Mouse (Mus musculus) CH12F3 (cell line): ENCODE data around the gene Srl.
"Not testable (repeated sequence)": the region's sequence is repeated elsewhere in the genome, so short reads cannot be mapped to it uniquely, and the experiment has no call there.

Experiments used
- in situ Hi-C: fragments of 300-500 bp; cut with MboI; formaldehyde crosslinking; loops from 2 replicates; pipeline ENCODE4 v1.14.3; 2020; ENCODE audit warnings: low sequenced_read_pairs

The Srl gene

GRCm38 (mm10) chr16:4555555-4555954 lies 13.9 kb upstream of the Srl start:
- in situ Hi-C loops, result no loop called here

- in situ Hi-C loops, result no loop called here
Measured at GRCm38 (mm10) chr16:4552829-4553550, 11.4 kb upstream of the Srl start.

- in situ Hi-C loops, result no loop called here
Measured at GRCm38 (mm10) chr16:4551885-4552284, 10.3 kb upstream of the Srl start.

- in situ Hi-C loops, result no loop called here
Measured at GRCm38 (mm10) chr16:4551056-4551455, 9.4 kb upstream of the Srl start.

- in situ Hi-C loops, result loop anchor here (10.0 kb wide), 2 partner anchors 54 to 244 kb away; no protein-coding TSS in a partner anchor
Measured at GRCm38 (mm10) chr16:4548953-4549688, 7.5 kb upstream of the Srl start.

GRCm38 (mm10) chr16:4547611-4548010 lies 6.0 kb upstream of the Srl start:
- in situ Hi-C loops, result loop anchor here (10.0 kb wide), 2 partner anchors 53 to 243 kb away; no protein-coding TSS in a partner anchor

- in situ Hi-C loops, result loop anchor here (10.0 kb wide), 2 partner anchors 52 to 242 kb away; no protein-coding TSS in a partner anchor
Measured at GRCm38 (mm10) chr16:4546838-4547237, 5.2 kb upstream of the Srl start.

GRCm38 (mm10) chr16:4544845-4545244 lies 3.2 kb upstream of the Srl start:
- in situ Hi-C loops, result loop anchor here (10.0 kb wide), 2 partner anchors 50 to 240 kb away; no protein-coding TSS in a partner anchor

- in situ Hi-C loops, result loop anchor here (10.0 kb wide), 2 partner anchors 48 to 238 kb away; no protein-coding TSS in a partner anchor
Measured at GRCm38 (mm10) chr16:4543266-4543665, 1.6 kb upstream of the Srl start.

- in situ Hi-C loops, result loop anchor here (10.0 kb wide), 2 partner anchors 48 to 238 kb away; no protein-coding TSS in a partner anchor
Measured at GRCm38 (mm10) chr16:4542236-4542774, 689 bp upstream of the Srl start.

- in situ Hi-C loops, result loop anchor here (10.0 kb wide), 2 partner anchors 46 to 236 kb away; no protein-coding TSS in a partner anchor
Measured at GRCm38 (mm10) chr16:4541033-4541432, 583 bp downstream of the Srl start.

- in situ Hi-C loops, result loop anchor here (10.0 kb wide), 2 partner anchors 45 to 235 kb away; no protein-coding TSS in a partner anchor
Measured at GRCm38 (mm10) chr16:4540064-4540775, 1.4 kb downstream of the Srl start.

- in situ Hi-C loops, result no loop called here
Measured at GRCm38 (mm10) chr16:4539521-4539920, 2.1 kb downstream of the Srl start.

- in situ Hi-C loops, result no loop called here
Measured at GRCm38 (mm10) chr16:4537616-4538358, 3.8 kb downstream of the Srl start.

- in situ Hi-C loops, result not testable (repeated sequence)
Measured at GRCm38 (mm10) chr16:4527373-4527772, 14.2 kb downstream of the Srl start.

GRCm38 (mm10) chr16:4523313-4524004 lies 18.2 kb downstream of the Srl start:
- in situ Hi-C loops, result no loop called here

GRCm38 (mm10) chr16:4522879-4523278 lies 18.7 kb downstream of the Srl start:
- in situ Hi-C loops, result no loop called here

GRCm38 (mm10) chr16:4521735-4522530 lies 19.7 kb downstream of the Srl start:
- in situ Hi-C loops, result no loop called here
